Mouse (Mus musculus) embryonic fibroblast, embryonic 13.5 days (primary cell): ENCODE measurements around the gene Dhx37.

ENCODE experiments used
- CTCF ChIP-seq: IDR thresholded peaks from 2 replicates; pipeline ENCODE4 v1.5.1; 2011; ENCODE audit warnings: mild to moderate bottlenecking, control low read depth, low read length, moderate library complexity, borderline replicate concordance; ENCODE audit not compliant: insufficient read depth
- POLR2A ChIP-seq: IDR thresholded peaks from 2 replicates; pipeline ENCODE4 v1.6.1; 2011; ENCODE audit warnings: low read depth, mild to moderate bottlenecking, control low read depth, low read length, moderate library complexity

DNA sequence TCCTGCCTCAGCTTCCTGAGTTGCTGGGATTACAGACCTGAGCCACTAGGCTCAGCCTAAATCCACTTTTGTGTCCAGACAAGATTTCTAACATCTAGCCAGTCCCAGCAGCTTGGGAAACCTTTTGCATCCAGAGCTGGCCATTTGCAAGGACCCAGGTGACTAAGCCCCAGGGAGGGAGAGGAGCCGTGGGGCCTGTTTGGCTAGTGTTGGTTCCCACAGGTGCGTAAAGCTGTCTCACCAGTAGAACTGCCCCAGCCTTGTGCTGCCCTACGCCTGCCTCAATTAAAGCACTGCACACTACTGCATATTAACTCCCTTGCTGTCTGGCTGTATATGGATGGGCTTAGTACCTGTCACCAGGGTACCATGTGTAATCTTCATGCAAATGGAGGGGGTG, 45.5 kb upstream of the Dhx37 start:
- no peak for TF ChIP-seq CTCF
- no peak for TF ChIP-seq POLR2A
